Comparison of ENCODE assay signal across 7 mouse cellular contexts in genomic region chr13:92592786-92593635, GRCm38 (mm10). TPM values are rescaled to one million over a fixed set of nuclear protein-coding genes. Genes with fewer than 3 reads are reported as not detected.
DNase-seq lines count a peak whose midpoint lies in the region; ATAC-seq lines count a peak whose summit lies in the region.

No protein-coding gene starts in this region.

- no peaks in the 10 kb centered on the region for H3K27me3 ChIP-seq in forebrain, embryonic 14.5 days (replicated peaks; ENCODE audit: control insufficient read depth, insufficient read depth, low read length)
- H3K27me3 ChIP-seq in hindbrain, embryonic 15.5 days: no peaks in the 10 kb centered on the region
- H3K27me3 ChIP-seq in lung, embryonic 16.5 days (ENCODE audit: control insufficient read depth, insufficient read depth, low read depth, low read length): no peaks in the 10 kb centered on the region

- 0 out of 2 replicates have a peak, but pooled peaks have one; percentile 19 for ATAC-seq in forebrain, embryonic 14.5 days
- peak; percentile 49; the same call in 1 of the 2 replicates for ATAC-seq in hindbrain, embryonic 15.5 days (ENCODE audit: low FRiP score, low read depth)
- ATAC-seq in lung, embryonic 16.5 days (ENCODE audit: low read depth): peak; percentile 94

- peaks cover 18% of the 10 kb centered on the region for H3K4me1 ChIP-seq in forebrain, embryonic 14.5 days (ENCODE audit: control insufficient read depth, insufficient read depth, low read length)
- peaks cover 19% of the 10 kb centered on the region for H3K4me1 ChIP-seq in hindbrain, embryonic 15.5 days (replicated peaks)
- peaks cover 31% of the 10 kb centered on the region for H3K4me1 ChIP-seq in lung, embryonic 16.5 days (replicated peaks; ENCODE audit: control insufficient read depth, insufficient read depth, low read length)

- no peak overlapping the region for H3K4me3 ChIP-seq in forebrain, embryonic 14.5 days (ENCODE audit: low read depth, low read length)
- H3K4me3 ChIP-seq in hindbrain, embryonic 15.5 days: no peak overlapping the region
- H3K4me3 ChIP-seq in lung, embryonic 16.5 days (ENCODE audit: low read length): no peak overlapping the region

- no peak overlapping the region; the same call in 1 of the 2 replicates for H3K27ac ChIP-seq in forebrain, embryonic 14.5 days (ENCODE audit: low read depth, low read length)
- H3K27ac ChIP-seq in hindbrain, embryonic 15.5 days (replicated peaks): no peak overlapping the region
- peak overlapping the region; percentile 85 for H3K27ac ChIP-seq in lung, embryonic 16.5 days (ENCODE audit: low read length)

- no peaks in the 10 kb centered on the region for H3K36me3 ChIP-seq in forebrain, embryonic 14.5 days (ENCODE audit: control insufficient read depth, insufficient read depth, low read length)
- H3K36me3 ChIP-seq in hindbrain, embryonic 15.5 days: no peaks in the 10 kb centered on the region
- no peaks in the 10 kb centered on the region for H3K36me3 ChIP-seq in lung, embryonic 16.5 days (ENCODE audit: control insufficient read depth, insufficient read depth, low read length)

- 22% methylated on average over 12 of the region's 12 CpGs for WGBS in forebrain, embryonic 14.5 days
- WGBS in hindbrain, embryonic 15.5 days: 14% methylated on average over 12 of the region's 12 CpGs
- 23% methylated on average over 12 of the region's 12 CpGs for WGBS in lung, embryonic 16.5 days

- DNase-seq in urinary bladder, postnatal 14 days (ENCODE audit: low spot score): peak; percentile 34
- DNase-seq in urinary bladder, postnatal 10 days (ENCODE audit: low spot score): no peak
- no peak for DNase-seq in forebrain, embryonic 14.5 days (ENCODE audit: low spot score)
- peak; percentile 55 to 66 for DNase-seq in spleen, postnatal 36 days (ENCODE audit: low spot score in 2 of 2)
- no peak for DNase-seq in thymus, postnatal 4 days

- no peaks in the 10 kb centered on the region for H3K9me3 ChIP-seq in forebrain, embryonic 14.5 days (replicated peaks; ENCODE audit: control insufficient read depth, low read length)
- H3K9me3 ChIP-seq in hindbrain, embryonic 15.5 days: no peaks in the 10 kb centered on the region
- H3K9me3 ChIP-seq in lung, embryonic 16.5 days (ENCODE audit: control insufficient read depth, low read length): no peaks in the 10 kb centered on the region

- 0 out of 2 replicates have a peak overlapping the region, but pooled peaks have one; percentile 1 for H3K9ac ChIP-seq in forebrain, embryonic 14.5 days (ENCODE audit: low read length)
- H3K9ac ChIP-seq in hindbrain, embryonic 15.5 days: no peak overlapping the region
- no peak overlapping the region for H3K9ac ChIP-seq in lung, embryonic 16.5 days (ENCODE audit: low read length)

- no peak overlapping the region for H3K4me2 ChIP-seq in forebrain, embryonic 14.5 days (ENCODE audit: low read length)
- H3K4me2 ChIP-seq in hindbrain, embryonic 15.5 days: no peak overlapping the region
- 0 out of 2 replicates have a peak overlapping the region, but pooled peaks have one; percentile 12 for H3K4me2 ChIP-seq in lung, embryonic 16.5 days (ENCODE audit: low read depth, low read length)

RNA-seq across cellular contexts. Expression of gene Spz1, which starts 17.0 kb away (rescaled TPM):
- not detected in 2 replicates for polyA plus RNA-seq in forebrain, embryonic 14.5 days (2014; fragmentation: Nextera tagmentation; extraction: Ambion mirVana)
- not detected in 2 replicates for polyA plus RNA-seq in hindbrain, embryonic 15.5 days (2015; fragmentation: Nextera tagmentation; extraction: Ambion mirVana)
- polyA plus RNA-seq in lung, embryonic 16.5 days (2015; fragmentation: Nextera tagmentation; extraction: Ambion mirVana): not detected in 2 replicates

RNA-seq across cellular contexts. Expression of gene Serinc5, which starts 17.9 kb away (rescaled TPM):
- polyA plus RNA-seq in forebrain, embryonic 14.5 days (2014; fragmentation: Nextera tagmentation; extraction: Ambion mirVana): 13.7 and 15.5 TPM in 2 replicates
- 17.2 and 17.5 TPM in 2 replicates for polyA plus RNA-seq in hindbrain, embryonic 15.5 days (2015; fragmentation: Nextera tagmentation; extraction: Ambion mirVana)
- 33.2 and 34.2 TPM in 2 replicates for polyA plus RNA-seq in lung, embryonic 16.5 days (2015; fragmentation: Nextera tagmentation; extraction: Ambion mirVana)

Comparison
In these comparisons a context has a peak if more than half of its experiments do, and no peak if none do; other contexts are left out.
1. DNase-seq: peak in urinary bladder, postnatal 14 days (single experiment) and spleen, postnatal 36 days (2 of 2); none in urinary bladder, postnatal 10 days (single experiment), forebrain, embryonic 14.5 days (single experiment) and thymus, postnatal 4 days (single experiment).
2. ATAC-seq: peak in every context shown above with its lines; median percentile 94 in lung, embryonic 16.5 days; 49 in hindbrain, embryonic 15.5 days; 19 in forebrain, embryonic 14.5 days.